Mouse (Mus musculus) hindbrain, embryonic 10.5 days (tissue): Measurements from ENCODE around the gene Ankrd33b. TPM values are rescaled to one million over a fixed set of nuclear protein-coding genes. Genes with fewer than 3 reads are reported as not detected.

Experiments
- DNase-seq: peaks from one replicate; pipeline ENCODE4 v3.0.0-alpha.2; 2017; ENCODE audit warnings: low spot score
- H3K27ac ChIP-seq: fragments of 300-500 bp; sonication (generic); 2 replicates; pipeline ENCODE4 v1.5.1; 2016; ENCODE audit warnings: mild to moderate bottlenecking, moderate library complexity
- H3K27me3 ChIP-seq: fragments of 300-500 bp; sonication (generic); 2 replicates; pipeline ENCODE4 v1.6.1; 2016; ENCODE audit warnings: mild to moderate bottlenecking; ENCODE audit not compliant: poor library complexity, insufficient read depth, severe bottlenecking
- H3K36me3 ChIP-seq: fragments of 300-500 bp; sonication (generic); 2 replicates; pipeline ENCODE4 v1.6.1; 2016; ENCODE audit warnings: mild to moderate bottlenecking, moderate library complexity
- H3K4me1 ChIP-seq: fragments of 300-500 bp; sonication (generic); replicated peaks from 2 replicates; pipeline ENCODE4 v1.6.1; 2016; ENCODE audit warnings: mild to moderate bottlenecking
- H3K4me3 ChIP-seq: fragments of 300-500 bp; sonication (generic); 2 replicates; pipeline ENCODE4 v1.5.1; 2016; ENCODE audit warnings: mild to moderate bottlenecking, moderate library complexity
- H3K9me3 ChIP-seq: fragments of 300-500 bp; sonication (generic); 2 replicates; pipeline ENCODE4 v1.6.1; 2016; ENCODE audit warnings: mild to moderate bottlenecking, moderate library complexity
- WGBS: fragments of 180-500 bp; shearing (Covaris S2); methylation state at CpG from one replicate; pipeline ENCODE4 v1.1.7; 2016; 5-methylcytosine and 5-hydroxymethylcytosine counted together
- polyA plus RNA-seq: library from polyadenylated mRNA; unstranded; fragments of >200 nt; fragmentation: Nextera tagmentation; extraction: Ambion mirVana; gene quantifications from 2 replicates; pipeline ENCODE4 v1.2.1, GENCODE M21; 2016

Ankrd33b gene
- polyA plus RNA-seq, 1 experiment from 2014 or later, result 0.39 TPM

- DNase-seq, result no peak
- Histone ChIP-seq H3K4me3 (peak overlapping the region; percentile 78), H3K36me3 (no peaks in the 10 kb centered on the region), H3K9me3 (no peaks in the 10 kb centered on the region), H3K27me3 (peaks cover 80% of the 10 kb centered on the region), H3K4me1 (peaks cover 38% of the 10 kb centered on the region), H3K27ac (no peak overlapping the region)
- WGBS, result 19% methylated on average over 11 of the region's 11 CpGs
These were observed 2.3 kb downstream of the Ankrd33b start for GRCm38 (mm10) chr15:31365041-31365719.

- WGBS, result 58% methylated on average over 6 of the region's 6 CpGs
- no peaks in the 10 kb centered on the region for H3K9me3 ChIP-seq
- H3K27me3 ChIP-seq, result peaks cover 72% of the 10 kb centered on the region
- no peak overlapping the region for H3K4me3 ChIP-seq
- H3K36me3 ChIP-seq, result no peaks in the 10 kb centered on the region
- no peak for DNase-seq
- H3K4me1 ChIP-seq, result peaks cover 38% of the 10 kb centered on the region
- H3K27ac ChIP-seq, result no peak overlapping the region
These were observed 3.1 kb downstream of the Ankrd33b start for GRCm38 (mm10) chr15:31364396-31364795.

- peaks cover 68% of the 10 kb centered on the region for H3K27me3 ChIP-seq
- no peaks in the 10 kb centered on the region for H3K9me3 ChIP-seq
- H3K4me3 ChIP-seq, result no peak overlapping the region
- no peak overlapping the region for H3K27ac ChIP-seq
- no peak for DNase-seq
- peaks cover 36% of the 10 kb centered on the region for H3K4me1 ChIP-seq
- H3K36me3 ChIP-seq, result no peaks in the 10 kb centered on the region
- WGBS, result 78% methylated on average over 8 of the region's 8 CpGs
These were observed 3.6 kb downstream of the Ankrd33b start for GRCm38 (mm10) chr15:31363981-31364361.

GRCm38 (mm10) chr15:31363241-31363980 is 4.1 kb downstream of the Ankrd33b start:
- no peaks in the 10 kb centered on the region for H3K36me3 ChIP-seq
- peaks cover 33% of the 10 kb centered on the region for H3K4me1 ChIP-seq
- no peak overlapping the region for H3K27ac ChIP-seq
- no peak for DNase-seq
- H3K9me3 ChIP-seq, result no peaks in the 10 kb centered on the region
- H3K4me3 ChIP-seq, result no peak overlapping the region
- WGBS, result 87% methylated on average over 13 of the region's 13 CpGs
- peaks cover 62% of the 10 kb centered on the region for H3K27me3 ChIP-seq

GRCm38 (mm10) chr15:31361259-31361853 is 6.2 kb downstream of the Ankrd33b start:
- no peak for DNase-seq
- H3K4me3 ChIP-seq, result no peak overlapping the region
- peaks cover 12% of the 10 kb centered on the region for H3K4me1 ChIP-seq
- H3K36me3 ChIP-seq, result no peaks in the 10 kb centered on the region
- 84% methylated on average over 9 of the region's 9 CpGs for WGBS
- no peak overlapping the region for H3K27ac ChIP-seq
- H3K9me3 ChIP-seq, result no peaks in the 10 kb centered on the region
- peaks cover 42% of the 10 kb centered on the region for H3K27me3 ChIP-seq

- no peak overlapping the region for H3K4me3 ChIP-seq
- 76% methylated on average over 6 of the region's 6 CpGs for WGBS
- peaks cover 5% of the 10 kb centered on the region; the same call in 1 of the 2 replicates for H3K4me1 ChIP-seq
These were observed 6.9 kb downstream of the Ankrd33b start for GRCm38 (mm10) chr15:31360593-31360992.

GRCm38 (mm10) chr15:31359805-31360204 is 7.7 kb downstream of the Ankrd33b start:
- DNase-seq, result no peak
- Histone ChIP-seq H3K27ac (no peak overlapping the region), H3K27me3 (peaks cover 26% of the 10 kb centered on the region), H3K4me3 (no peak overlapping the region), H3K36me3 (no peaks in the 10 kb centered on the region), H3K4me1 (no peaks in the 10 kb centered on the region), H3K9me3 (no peaks in the 10 kb centered on the region)
- 89% methylated on average over 6 of the region's 6 CpGs for WGBS

More at GRCm38 (mm10) chr15:31360593-31360992, 6.9 kb downstream of the Ankrd33b start:
- no peak for DNase-seq
- H3K27me3 ChIP-seq, result peaks cover 34% of the 10 kb centered on the region
- no peak overlapping the region for H3K27ac ChIP-seq
- no peaks in the 10 kb centered on the region for H3K36me3 ChIP-seq
- no peaks in the 10 kb centered on the region for H3K9me3 ChIP-seq

GRCm38 (mm10) chr15:31352494-31353279 is 14.8 kb downstream of the Ankrd33b start:
- Histone ChIP-seq H3K27me3 (no peaks in the 10 kb centered on the region), H3K36me3 (no peaks in the 10 kb centered on the region), H3K9me3 (no peaks in the 10 kb centered on the region), H3K4me3 (no peak overlapping the region), H3K27ac (no peak overlapping the region), H3K4me1 (no peaks in the 10 kb centered on the region)
- WGBS, result 88% methylated on average over 13 of the region's 13 CpGs
- DNase-seq, result no peak

- Histone ChIP-seq H3K4me3 (no peak overlapping the region), H3K27me3 (no peaks in the 10 kb centered on the region), H3K4me1 (no peaks in the 10 kb centered on the region), H3K36me3 (no peaks in the 10 kb centered on the region), H3K9me3 (no peaks in the 10 kb centered on the region), H3K27ac (no peak overlapping the region)
- 77% methylated on average over 7 of the region's 7 CpGs for WGBS
- DNase-seq, result no peak
These were observed 17.6 kb downstream of the Ankrd33b start for GRCm38 (mm10) chr15:31349810-31350341.

GRCm38 (mm10) chr15:31349046-31349445 is 18.5 kb downstream of the Ankrd33b start:
- Histone ChIP-seq H3K36me3 (no peaks in the 10 kb centered on the region), H3K4me3 (no peak overlapping the region), H3K27me3 (no peaks in the 10 kb centered on the region), H3K4me1 (peaks cover 1% of the 10 kb centered on the region; the same call in 1 of the 2 replicates), H3K27ac (no peak overlapping the region), H3K9me3 (no peaks in the 10 kb centered on the region)
- no peak for DNase-seq
- WGBS, result 88% methylated on average over 5 of the region's 5 CpGs

- Histone ChIP-seq H3K4me1 (peaks cover 9% of the 10 kb centered on the region; the same call in 1 of the 2 replicates), H3K27me3 (no peaks in the 10 kb centered on the region), H3K27ac (no peak overlapping the region), H3K36me3 (no peaks in the 10 kb centered on the region), H3K4me3 (no peak overlapping the region), H3K9me3 (no peaks in the 10 kb centered on the region)
- DNase-seq, result no peak
- WGBS, result 84% methylated on average over 5 of the region's 5 CpGs
These were observed 19.3 kb downstream of the Ankrd33b start for GRCm38 (mm10) chr15:31348241-31348640.

- 74% methylated on average over 2 of the region's 2 CpGs for WGBS
- Histone ChIP-seq H3K4me3 (no peak overlapping the region), H3K9me3 (no peaks in the 10 kb centered on the region), H3K4me1 (peaks cover 15% of the 10 kb centered on the region; the same call in 1 of the 2 replicates), H3K36me3 (no peaks in the 10 kb centered on the region), H3K27ac (no peak overlapping the region), H3K27me3 (no peaks in the 10 kb centered on the region)
- DNase-seq, result no peak
These were observed 21.0 kb downstream of the Ankrd33b start for GRCm38 (mm10) chr15:31346508-31346907.
